Mouse (Mus musculus): Measurements from ENCODE around the gene Gdpd1.

DNA sequence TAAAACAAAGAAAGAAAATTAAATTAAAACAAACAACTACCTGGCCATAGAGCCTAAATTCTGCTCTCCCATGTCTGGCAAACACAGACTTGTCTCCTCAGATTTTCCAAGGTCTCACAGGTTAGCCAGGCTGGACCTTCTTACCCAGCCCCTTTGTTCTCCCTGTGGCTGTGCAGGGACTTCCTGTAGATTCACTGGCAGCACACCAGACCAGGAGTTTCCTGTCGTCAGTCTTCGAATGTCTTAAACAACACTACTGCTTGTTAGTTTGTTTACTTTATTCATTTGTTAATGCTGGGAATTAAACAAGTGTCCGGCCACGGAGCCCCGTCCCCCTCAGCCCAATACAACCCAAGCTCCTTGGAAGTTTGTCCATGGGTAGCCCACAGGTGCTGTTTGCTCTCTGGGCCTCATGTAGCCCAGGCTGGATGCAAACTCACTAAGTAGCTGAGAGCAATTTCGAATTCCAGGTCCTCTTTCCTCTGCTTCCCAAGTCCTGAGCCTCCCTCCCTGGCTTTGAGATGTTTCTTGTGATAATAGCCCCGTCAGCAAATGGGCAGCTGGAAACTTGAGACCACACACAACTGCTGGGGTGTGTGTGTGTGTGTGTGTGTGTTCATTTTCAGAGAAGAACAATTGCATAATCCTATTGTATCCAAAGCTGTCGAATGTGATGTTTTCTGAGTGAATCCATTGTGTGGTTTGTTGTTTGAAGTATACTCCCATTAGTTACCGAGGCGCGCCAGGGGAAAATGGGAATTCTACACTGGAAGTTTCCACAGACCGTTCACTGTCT, 68.7 kb downstream of the Gdpd1 start:
- TF ChIP-seq CTCF (IDR thresholded peaks at IDR 0.05; ENCODE audit: extremely low read depth, insufficient read depth, low read length) (no peak), POLR2A (IDR thresholded peaks at IDR 0.05; ENCODE audit: extremely low read depth, insufficient read depth, low read length) (no peak)

All from cortical plate, adult 2 months (tissue).